Comparison of ENCODE assay signal across 9 mouse cellular contexts in the genomic region with DNA sequence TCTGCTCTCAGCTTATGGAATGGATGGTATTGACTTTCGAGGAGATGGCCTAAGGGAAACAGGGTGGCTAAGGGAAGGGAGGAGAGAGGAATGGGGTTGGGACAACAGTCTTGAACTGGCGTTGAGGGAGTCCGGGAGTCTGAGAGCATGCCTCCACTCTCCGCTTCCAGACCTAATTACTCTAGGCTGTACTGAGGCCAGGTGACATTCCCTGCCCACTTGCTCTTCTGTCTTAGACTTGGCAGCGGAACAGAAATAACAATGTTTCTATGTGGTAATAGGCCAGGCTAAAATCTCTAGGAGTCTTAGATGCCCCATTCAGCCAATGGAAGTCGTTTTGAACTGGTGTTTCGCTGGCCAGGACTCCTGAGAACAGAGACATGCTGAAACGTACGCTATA. TPM values are rescaled to one million over a fixed set of nuclear protein-coding genes. Genes with fewer than 3 reads are reported as not detected.
DNase-seq lines count a peak whose midpoint lies in the region; ATAC-seq and TF ChIP-seq lines count a peak whose summit lies in the region.
"Had no signal": no experiment of that assay in that cellular context is flagged by ENCODE, and none has a peak within 500 bp of the region (broad histone marks: within the 10 kb centered on the region; RNA-seq: fewer than 3 reads in every experiment).

No protein-coding gene starts in this region.

- no peak for TF ChIP-seq CTCF in cerebellum, adult 2 months (IDR thresholded peaks at IDR 0.05; ENCODE audit: borderline replicate concordance, insufficient read depth, low read depth, low read length)

- peak overlapping the region; percentile 78 for H3K4me2 ChIP-seq in forebrain, embryonic 13.5 days
- peak overlapping the region; percentile 93 for H3K4me2 ChIP-seq in liver, embryonic 12.5 days

- 52% methylated on average over 9 of the region's 9 CpGs for WGBS in cerebellum, adult 2 months
- WGBS in forebrain, embryonic 13.5 days, result 82% methylated on average over 9 of the region's 9 CpGs
- 60% methylated on average over 9 of the region's 9 CpGs for WGBS in liver, embryonic 12.5 days (ENCODE audit: insufficient replicate concordance)

- no peaks in the 10 kb centered on the region for H3K9me3 ChIP-seq in forebrain, embryonic 13.5 days (replicated peaks)
- H3K9me3 ChIP-seq in liver, embryonic 12.5 days (replicated peaks), result no peaks in the 10 kb centered on the region

- ATAC-seq in forebrain, embryonic 13.5 days, result no peak
- ATAC-seq in liver, embryonic 12.5 days, result no peak
- ATAC-seq in erythroid progenitor cell, adult 5-6 weeks (replicated peaks; ENCODE audit: low FRiP score, poor library complexity, severe bottlenecking), result no peak

- H3K9ac ChIP-seq in forebrain, embryonic 13.5 days, result peak overlapping the region; percentile 79
- peak overlapping the region; percentile 80 for H3K9ac ChIP-seq in liver, embryonic 12.5 days

- DNase-seq in cerebellum, adult 2 months, result no peak
- DNase-seq in cerebellum, postnatal 4 days (ENCODE audit: low spot score in 2 of 2), result no peak
- peak; percentile 36 for DNase-seq in 3T3-L1 (ENCODE audit: low read depth, low spot score)
- no peak for DNase-seq in ovary, postnatal 36 days (ENCODE audit: low spot score)
- DNase-seq in frontal cortex, postnatal 14 days (ENCODE audit: low spot score in 2 of 2), result no peak
- DNase-seq: right cerebral cortex, adult 18-20 months had no signal

- H3K4me3 ChIP-seq in cerebellum, adult 2 months (replicated peaks; ENCODE audit: insufficient read depth, low read depth, low read length), result peak overlapping the region; percentile 76
- H3K4me3 ChIP-seq in forebrain, embryonic 13.5 days, result peak overlapping the region; percentile 83
- peak overlapping the region; percentile 77 for H3K4me3 ChIP-seq in liver, embryonic 12.5 days

- peaks cover 14% of the 10 kb centered on the region; the same call in 1 of the 2 replicates for H3K36me3 ChIP-seq in forebrain, embryonic 13.5 days (ENCODE audit: poor library complexity, severe bottlenecking)
- peaks cover 19% of the 10 kb centered on the region for H3K36me3 ChIP-seq in liver, embryonic 12.5 days

- no peak for TF ChIP-seq POLR2A in cerebellum, adult 2 months (IDR thresholded peaks at IDR 0.05; ENCODE audit: borderline replicate concordance, insufficient read depth, low read length)

- peaks cover 3% of the 10 kb centered on the region; the same call in 1 of the 2 replicates for H3K4me1 ChIP-seq in cerebellum, adult 2 months (ENCODE audit: control insufficient read depth, insufficient read depth, low read length)
- peaks cover 8% of the 10 kb centered on the region for H3K4me1 ChIP-seq in forebrain, embryonic 13.5 days
- H3K4me1 ChIP-seq in liver, embryonic 12.5 days, result peaks cover 52% of the 10 kb centered on the region

- H3K27ac ChIP-seq in cerebellum, adult 2 months (ENCODE audit: insufficient read depth, low read length), result no peak overlapping the region
- no peak overlapping the region for H3K27ac ChIP-seq in forebrain, embryonic 13.5 days
- peak overlapping the region; percentile 64 for H3K27ac ChIP-seq in liver, embryonic 12.5 days

- H3K27me3 ChIP-seq in cerebellum, adult 2 months (ENCODE audit: control insufficient read depth, insufficient read depth, low read length), result no peaks in the 10 kb centered on the region
- H3K27me3 ChIP-seq in forebrain, embryonic 13.5 days, result no peaks in the 10 kb centered on the region
- H3K27me3 ChIP-seq in liver, embryonic 12.5 days (replicated peaks), result no peaks in the 10 kb centered on the region

RNA-seq across cellular contexts. Expression of gene Pla2g15, which starts 0.8 kb away (rescaled TPM):
- polyA plus RNA-seq in cerebellum, adult 2 months (2012; rRNA removed), result 12.1 and 13.1 TPM in 2 replicates
- polyA plus RNA-seq in forebrain, embryonic 13.5 days (2015; fragmentation: Nextera tagmentation; extraction: Ambion mirVana), result 12.9 and 14.3 TPM in 2 replicates
- polyA plus RNA-seq in liver, embryonic 12.5 days (2016; fragmentation: Nextera tagmentation; extraction: Ambion mirVana), result 9.8 TPM in 2 replicates
- 1.7 and 9.4 TPM in 2 replicates for total RNA-seq in erythroid progenitor cell, adult 5-6 weeks (2015; ENCODE audit: low replicate concordance)
- total RNA-seq in erythroid progenitor cell, adult 5-6 weeks (2017; ENCODE audit: low replicate concordance), result 4.4 and 8.6 TPM in 2 replicates

RNA-seq across cellular contexts. Expression of gene Esrp2, which starts 14.3 kb away (rescaled TPM):
- 0.05 and 0.10 TPM in 2 replicates for polyA plus RNA-seq in cerebellum, adult 2 months (2012; rRNA removed)
- polyA plus RNA-seq in forebrain, embryonic 13.5 days (2015; fragmentation: Nextera tagmentation; extraction: Ambion mirVana), result 0.16 and 0.23 TPM in 2 replicates
- 6.6 and 7.9 TPM in 2 replicates for polyA plus RNA-seq in liver, embryonic 12.5 days (2016; fragmentation: Nextera tagmentation; extraction: Ambion mirVana)
- total RNA-seq in erythroid progenitor cell, adult 5-6 weeks (2015; ENCODE audit: low replicate concordance), result not detected in 2 replicates
- total RNA-seq in erythroid progenitor cell, adult 5-6 weeks (2017; ENCODE audit: low replicate concordance), result 0.08 TPM in 1 of 2 replicates, not detected in the other

RNA-seq across cellular contexts. Expression of gene Slc7a6, which starts 17.6 kb away (rescaled TPM):
- polyA plus RNA-seq in cerebellum, adult 2 months (2012; rRNA removed), result 25.4 and 25.8 TPM in 2 replicates
- polyA plus RNA-seq in forebrain, embryonic 13.5 days (2015; fragmentation: Nextera tagmentation; extraction: Ambion mirVana), result 77.2 and 77.9 TPM in 2 replicates
- polyA plus RNA-seq in liver, embryonic 12.5 days (2016; fragmentation: Nextera tagmentation; extraction: Ambion mirVana), result 17.4 and 22.2 TPM in 2 replicates
- 1.4 and 3.4 TPM in 2 replicates for total RNA-seq in erythroid progenitor cell, adult 5-6 weeks (2015; ENCODE audit: low replicate concordance)
- 2.0 and 2.2 TPM in 2 replicates for total RNA-seq in erythroid progenitor cell, adult 5-6 weeks (2017; ENCODE audit: low replicate concordance)

RNA-seq across cellular contexts. Expression of gene Slc7a6os, which starts 59.7 kb away (rescaled TPM):
- 31.6 and 33.7 TPM in 2 replicates for polyA plus RNA-seq in cerebellum, adult 2 months (2012; rRNA removed)
- 37.8 and 39.5 TPM in 2 replicates for polyA plus RNA-seq in forebrain, embryonic 13.5 days (2015; fragmentation: Nextera tagmentation; extraction: Ambion mirVana)
- polyA plus RNA-seq in liver, embryonic 12.5 days (2016; fragmentation: Nextera tagmentation; extraction: Ambion mirVana), result 20.1 and 21.9 TPM in 2 replicates
- total RNA-seq in erythroid progenitor cell, adult 5-6 weeks (2015; ENCODE audit: low replicate concordance), result 32.7 and 42.5 TPM in 2 replicates
- total RNA-seq in erythroid progenitor cell, adult 5-6 weeks (2017; ENCODE audit: low replicate concordance), result 22.3 and 27.6 TPM in 2 replicates

RNA-seq across cellular contexts. Expression of gene Prmt7, which starts 59.7 kb away (rescaled TPM):
- polyA plus RNA-seq in cerebellum, adult 2 months (2012; rRNA removed), result 36.0 and 36.1 TPM in 2 replicates
- 50.4 and 57.8 TPM in 2 replicates for polyA plus RNA-seq in forebrain, embryonic 13.5 days (2015; fragmentation: Nextera tagmentation; extraction: Ambion mirVana)
- 43.2 and 45.6 TPM in 2 replicates for polyA plus RNA-seq in liver, embryonic 12.5 days (2016; fragmentation: Nextera tagmentation; extraction: Ambion mirVana)
- total RNA-seq in erythroid progenitor cell, adult 5-6 weeks (2015; ENCODE audit: low replicate concordance), result 0.84 and 1.8 TPM in 2 replicates
- 3.7 and 6.3 TPM in 2 replicates for total RNA-seq in erythroid progenitor cell, adult 5-6 weeks (2017; ENCODE audit: low replicate concordance)
